Mouse (Mus musculus) hindbrain, embryonic 14.5 days (tissue): Measurements from ENCODE around the gene Taf11. TPM values are rescaled to one million over a fixed set of nuclear protein-coding genes. Genes with fewer than 3 reads are reported as not detected.

ENCODE experiments used
- ATAC-seq: fragments of 200-750 bp; cut with Nextera tagmentation; 2 replicates; pipeline ENCODE4 v1.8.0; 2017; ENCODE audit warnings: moderate number of reproducible peaks, mild to moderate bottlenecking, moderate TSS enrichment, moderate library complexity; ENCODE audit not compliant: low FRiP score
- DNase-seq: peaks from one replicate; pipeline ENCODE4 v3.0.0-alpha.2; 2015; ENCODE audit warnings: low spot score
- H3K27ac ChIP-seq: fragments of 300-500 bp; sonication (generic); 2 replicates; pipeline ENCODE4 v1.5.1; 2014; ENCODE audit warnings: mild to moderate bottlenecking, moderate library complexity
- H3K27me3 ChIP-seq: fragments of 300-500 bp; sonication (generic); 2 replicates; pipeline ENCODE4 v1.6.1; 2014; ENCODE audit warnings: mild to moderate bottlenecking, low read length, mixed read lengths; ENCODE audit not compliant: control insufficient read depth, insufficient read depth
- H3K36me3 ChIP-seq: fragments of 300-500 bp; sonication (generic); replicated peaks from 2 replicates; pipeline ENCODE4 v1.6.1; 2014; ENCODE audit not compliant: control insufficient read depth, insufficient read depth
- H3K4me1 ChIP-seq: fragments of 300-500 bp; sonication (generic); replicated peaks from 2 replicates; pipeline ENCODE4 v1.6.1; 2014; ENCODE audit warnings: antibody characterized with exemption, low read length, mixed read lengths; ENCODE audit not compliant: control insufficient read depth, insufficient read depth
- H3K4me2 ChIP-seq: fragments of 300-500 bp; sonication (generic); replicated peaks from 2 replicates; pipeline ENCODE4 v1.6.1; 2014; ENCODE audit warnings: mild to moderate bottlenecking, moderate library complexity
- H3K4me3 ChIP-seq: fragments of 300-500 bp; sonication (generic); replicated peaks from 2 replicates; pipeline ENCODE4 v1.5.1; 2014; ENCODE audit warnings: mild to moderate bottlenecking, low read length
- H3K9ac ChIP-seq: fragments of 300-500 bp; sonication (generic); 2 replicates; pipeline ENCODE4 v1.6.1; 2014
- H3K9me3 ChIP-seq: fragments of 300-500 bp; sonication (generic); 2 replicates; pipeline ENCODE4 v1.6.1; 2016; ENCODE audit warnings: low read length; ENCODE audit not compliant: control insufficient read depth
- WGBS: fragments of 180-500 bp; shearing (Covaris S2); extraction: QIAGEN DNeasy Blood & Tissue Kit; methylation state at CpG from one replicate; pipeline ENCODE4 v1.1.7; 2014; 5-methylcytosine and 5-hydroxymethylcytosine counted together
- polyA plus RNA-seq: library from polyadenylated mRNA; unstranded; fragments of >200 nt; fragmentation: Nextera tagmentation; extraction: Ambion mirVana; gene quantifications from 2 replicates; pipeline ENCODE4 v1.2.1, GENCODE M21; 2014

Taf11 gene
- polyA plus RNA-seq, 1 experiment from 2014 or later: 51.8 TPM

DNA sequence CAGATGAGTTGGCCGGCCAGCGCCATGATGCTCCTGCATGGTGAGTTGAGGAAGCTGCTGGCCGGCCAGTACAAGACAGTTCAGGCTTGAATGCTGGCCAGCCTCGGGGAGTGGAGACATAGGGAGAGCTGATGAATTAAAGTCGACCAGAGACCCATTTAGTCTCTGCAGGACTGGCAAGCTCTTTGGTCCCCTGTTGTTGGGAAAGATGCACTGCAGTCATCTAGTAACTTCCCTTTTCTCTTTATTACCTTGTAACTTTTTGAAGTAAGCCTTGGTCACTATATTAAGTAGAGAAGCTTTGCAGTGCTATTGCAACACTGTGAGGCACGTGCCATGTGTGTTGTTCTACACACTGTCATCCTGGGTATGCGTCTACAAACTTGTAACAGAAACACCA lies 15.9 kb upstream of the Taf11 start:
- H3K4me3 ChIP-seq: no peak overlapping the region
- no peak for DNase-seq
- no peak for ATAC-seq
- no peaks in the 10 kb centered on the region for H3K9me3 ChIP-seq
- no peaks in the 10 kb centered on the region for H3K27me3 ChIP-seq
- peaks cover 8% of the 10 kb centered on the region; the same call in 1 of the 2 replicates for H3K4me1 ChIP-seq
- no peak overlapping the region for H3K9ac ChIP-seq
- 0 out of 2 replicates have a peak, but pooled peaks cover 3% of the 10 kb centered on the region for H3K36me3 ChIP-seq
- no peak overlapping the region for H3K27ac ChIP-seq
- H3K4me2 ChIP-seq: no peak overlapping the region
- WGBS: 78% methylated on average over 7 of the region's 7 CpGs

DNA sequence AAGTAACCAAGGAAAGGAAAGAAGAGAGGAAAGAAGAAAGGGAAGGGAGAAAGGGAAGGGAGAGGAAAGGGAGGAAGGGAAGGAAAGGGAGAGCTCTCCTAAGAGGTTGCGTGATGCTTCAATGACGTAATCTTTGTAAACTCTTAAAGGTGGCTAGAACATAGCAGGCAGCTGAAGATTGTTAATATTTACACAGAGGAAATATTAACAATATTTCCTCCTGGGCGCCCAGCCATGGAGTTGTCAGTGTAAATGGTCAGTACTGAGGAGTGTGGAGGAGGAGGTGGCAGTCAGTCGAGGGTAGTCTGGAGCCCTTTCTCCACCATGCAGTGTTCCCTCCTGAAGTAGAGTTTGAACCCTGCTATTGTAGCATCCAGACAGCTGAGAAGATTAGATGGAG lies 15.4 kb upstream of the Taf11 start:
- Histone ChIP-seq H3K4me1 (peaks cover 8% of the 10 kb centered on the region; the same call in 1 of the 2 replicates), H3K9ac (no peak overlapping the region), H3K27me3 (no peaks in the 10 kb centered on the region), H3K27ac (no peak overlapping the region), H3K9me3 (no peaks in the 10 kb centered on the region), H3K4me3 (no peak overlapping the region), H3K36me3 (0 out of 2 replicates have a peak, but pooled peaks cover 3% of the 10 kb centered on the region), H3K4me2 (no peak overlapping the region)
- DNase-seq: no peak
- no peak for ATAC-seq
- 93% methylated on average over 4 of the region's 4 CpGs for WGBS

DNA sequence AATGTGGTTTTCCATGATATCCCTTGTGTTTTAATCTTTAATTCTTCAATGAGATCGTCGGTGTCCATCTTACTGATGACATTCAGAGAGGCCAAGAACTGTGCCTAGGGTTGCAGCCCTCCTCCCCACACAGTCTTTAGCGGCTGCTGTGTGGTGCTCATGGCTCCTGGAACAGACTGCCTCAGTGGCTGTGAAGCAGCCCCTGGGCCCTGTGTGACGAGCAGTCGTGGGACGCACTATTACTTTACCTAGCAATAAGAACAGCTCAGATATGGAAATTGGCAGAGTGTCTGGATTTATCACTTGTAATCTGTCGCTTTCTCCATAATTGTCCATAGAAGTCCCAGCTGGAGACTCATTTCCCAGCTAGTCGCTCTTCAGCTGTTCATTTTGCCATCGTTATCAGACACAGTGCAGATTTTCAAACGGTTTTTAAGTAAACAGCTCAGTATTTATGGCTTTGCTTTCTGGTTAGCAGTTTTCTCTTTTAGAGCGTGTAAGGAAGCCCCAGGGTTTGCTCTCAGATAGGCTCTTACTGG lies 12.6 kb upstream of the Taf11 start:
- Histone ChIP-seq H3K9me3 (no peaks in the 10 kb centered on the region), H3K27ac (peak overlapping the region; percentile 49; the same call in 1 of the 2 replicates), H3K9ac (no peak overlapping the region), H3K27me3 (no peaks in the 10 kb centered on the region), H3K4me3 (no peak overlapping the region), H3K4me1 (peaks cover 8% of the 10 kb centered on the region; the same call in 1 of the 2 replicates), H3K4me2 (no peak overlapping the region), H3K36me3 (0 out of 2 replicates have a peak, but pooled peaks cover 3% of the 10 kb centered on the region)
- 64% methylated on average over 11 of the region's 11 CpGs for WGBS
- no peak for DNase-seq
- ATAC-seq: 0 out of 2 replicates have a peak, but pooled peaks have one; percentile 27

DNA sequence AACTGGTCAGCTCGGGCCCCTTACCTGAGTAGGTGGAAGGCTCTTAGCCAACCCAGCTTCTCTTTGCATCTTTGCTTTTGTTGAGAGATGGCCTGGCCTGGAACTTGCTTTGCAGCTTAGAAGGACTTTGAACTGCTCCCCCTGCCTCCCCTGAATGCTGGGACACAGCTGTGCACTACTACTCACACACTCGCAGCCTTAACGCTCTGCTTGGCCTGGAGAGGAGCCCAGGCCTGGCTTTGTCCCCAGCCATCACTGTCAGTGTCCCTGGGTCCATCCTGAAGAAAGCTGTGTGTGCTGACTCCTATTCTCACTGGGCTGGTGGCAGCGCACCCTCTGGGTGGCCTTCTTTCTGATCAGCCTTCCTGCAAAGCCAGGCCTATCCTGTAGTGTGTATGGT lies 11.0 kb upstream of the Taf11 start:
- Histone ChIP-seq H3K36me3 (0 out of 2 replicates have a peak, but pooled peaks cover 3% of the 10 kb centered on the region), H3K4me1 (peaks cover 8% of the 10 kb centered on the region; the same call in 1 of the 2 replicates), H3K9ac (no peak overlapping the region), H3K4me2 (no peak overlapping the region), H3K27ac (no peak overlapping the region), H3K9me3 (no peaks in the 10 kb centered on the region), H3K4me3 (no peak overlapping the region), H3K27me3 (no peaks in the 10 kb centered on the region)
- DNase-seq (no peak), ATAC-seq (no peak)
- 67% methylated on average over 4 of the region's 4 CpGs for WGBS

DNA sequence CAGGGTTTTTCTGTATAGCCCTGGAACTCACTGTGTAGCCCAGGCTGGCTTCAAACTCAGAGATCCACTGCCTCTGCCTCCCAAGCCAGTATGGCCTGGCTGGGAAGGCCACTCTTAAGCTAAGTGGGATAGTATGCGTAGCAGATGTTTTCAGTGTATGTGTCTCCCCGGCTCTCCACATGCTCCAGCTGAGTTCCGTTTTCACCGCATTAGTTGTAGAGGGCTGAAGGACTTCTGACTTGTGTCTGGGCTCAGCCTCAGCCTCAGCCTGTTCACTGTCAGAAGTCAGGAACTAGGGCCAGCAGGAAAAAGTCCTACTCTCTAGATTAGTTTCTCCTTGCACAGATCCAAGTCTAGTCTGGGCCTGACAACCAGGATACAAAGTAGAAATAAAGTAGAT lies 6.7 kb upstream of the Taf11 start:
- ATAC-seq (no peak), DNase-seq (no peak)
- no peaks in the 10 kb centered on the region for H3K4me1 ChIP-seq
- no peak overlapping the region for H3K4me3 ChIP-seq
- 0 out of 2 replicates have a peak, but pooled peaks cover 5% of the 10 kb centered on the region for H3K36me3 ChIP-seq
- no peak overlapping the region for H3K27ac ChIP-seq
- H3K9me3 ChIP-seq: no peaks in the 10 kb centered on the region
- H3K9ac ChIP-seq: no peak overlapping the region
- H3K4me2 ChIP-seq: no peak overlapping the region
- H3K27me3 ChIP-seq: no peaks in the 10 kb centered on the region
- 83% methylated on average over 4 of the region's 4 CpGs for WGBS

DNA sequence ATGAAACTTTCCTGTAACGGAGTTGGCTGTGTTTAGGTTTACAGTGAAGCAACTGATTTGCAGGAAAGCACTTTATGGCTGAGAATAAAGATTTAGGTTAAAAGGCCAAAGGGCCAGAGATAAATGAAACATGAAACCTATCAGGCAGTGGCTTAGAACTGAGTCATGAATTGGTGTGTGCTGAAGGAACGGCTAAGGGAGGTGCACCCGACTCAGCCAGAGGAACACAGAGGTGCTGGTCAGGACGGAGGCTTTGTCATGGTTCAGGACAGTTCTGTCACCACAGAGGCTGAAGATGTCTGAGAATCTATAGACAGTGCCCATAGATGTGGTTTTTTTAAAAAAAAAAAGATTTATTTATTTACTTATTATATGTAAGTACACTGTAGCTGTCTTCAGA lies 5.1 kb upstream of the Taf11 start:
- Histone ChIP-seq H3K9ac (no peak overlapping the region), H3K4me3 (no peak overlapping the region), H3K9me3 (no peaks in the 10 kb centered on the region), H3K36me3 (0 out of 2 replicates have a peak, but pooled peaks cover 5% of the 10 kb centered on the region), H3K4me2 (no peak overlapping the region), H3K4me1 (peaks cover 15% of the 10 kb centered on the region), H3K27ac (no peak overlapping the region), H3K27me3 (no peaks in the 10 kb centered on the region)
- WGBS: 92% methylated on average over 4 of the region's 4 CpGs
- no peak for ATAC-seq
- DNase-seq: no peak

DNA sequence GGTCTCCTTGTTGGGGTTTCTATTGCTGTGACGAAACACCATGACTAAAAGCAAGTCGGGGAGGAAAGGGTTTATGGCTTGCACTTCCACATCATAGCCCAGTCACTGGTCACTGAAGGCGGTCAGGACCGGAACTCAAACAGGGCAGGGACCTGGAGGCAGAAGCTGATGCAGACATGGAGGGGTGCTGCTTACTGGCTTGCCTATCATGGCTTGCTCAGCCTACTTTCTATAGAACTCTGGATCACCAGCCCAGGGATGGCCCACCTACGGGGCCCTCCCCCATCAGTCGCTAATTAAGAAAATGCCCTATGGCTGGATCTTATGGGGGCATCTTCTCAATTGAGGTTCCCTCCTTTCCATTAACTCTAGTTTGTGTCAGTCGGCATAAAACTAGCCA lies 1.7 kb upstream of the Taf11 start:
- WGBS: 95% methylated on average over 7 of the region's 7 CpGs
- ATAC-seq: no peak
- no peak for DNase-seq
- Histone ChIP-seq H3K27ac (no peak overlapping the region), H3K4me3 (no peak overlapping the region), H3K9me3 (no peaks in the 10 kb centered on the region), H3K9ac (no peak overlapping the region), H3K27me3 (no peaks in the 10 kb centered on the region), H3K4me1 (peaks cover 22% of the 10 kb centered on the region), H3K36me3 (0 out of 2 replicates have a peak, but pooled peaks cover 5% of the 10 kb centered on the region), H3K4me2 (no peak overlapping the region)

DNA sequence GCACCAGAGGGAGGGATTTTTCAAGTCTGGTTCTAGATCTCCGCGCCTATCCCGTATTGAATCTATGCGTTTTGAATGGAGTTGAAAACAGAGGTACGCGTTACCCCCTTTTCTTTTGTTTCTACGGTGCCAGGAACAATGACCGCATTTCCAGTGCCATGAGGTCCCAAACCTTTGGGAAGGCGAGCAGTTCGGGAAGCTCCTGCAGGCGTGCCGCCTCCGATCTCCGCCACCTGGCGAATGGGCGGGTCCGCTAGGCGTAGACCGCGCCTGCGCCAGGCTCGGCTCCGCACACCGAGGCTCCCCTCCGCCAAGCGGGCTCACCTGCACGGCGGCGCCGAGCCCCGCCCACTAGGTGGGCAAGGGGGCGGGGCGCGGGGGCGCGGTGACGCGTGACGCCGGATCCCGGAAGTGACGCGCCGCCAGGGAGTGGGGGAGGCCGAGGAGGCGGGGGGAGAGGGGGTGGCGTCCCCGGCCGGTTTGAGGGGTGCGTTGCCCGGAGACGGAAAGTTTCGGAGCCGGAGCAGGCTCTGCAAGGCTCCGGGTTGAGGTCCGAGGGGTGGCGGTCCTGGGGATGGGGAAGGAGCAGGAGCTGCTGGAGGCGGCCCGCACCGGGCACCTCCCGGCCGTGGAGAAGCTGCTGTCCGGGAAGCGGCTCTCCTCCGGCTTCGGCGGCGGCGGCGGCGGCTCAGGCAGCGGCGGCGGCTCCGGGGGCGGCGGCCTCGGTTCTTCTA lies 589 bp downstream of the Taf11 start, which contains the start of gene Anks1:
Anks1 (plus strand) TSS at position 419 of the 734 bp plus-strand sequence.
- H3K27me3 ChIP-seq: no peaks in the 10 kb centered on the region
- DNase-seq: peak; percentile 88
- H3K9me3 ChIP-seq: no peaks in the 10 kb centered on the region
- peak within 1 kb of the TSS; percentile 92 for H3K4me2 ChIP-seq
- WGBS: under 1% methylated on average over 61 of the region's 78 CpGs
- H3K4me1 ChIP-seq: peaks cover 28% of the 10 kb centered on the region
- peak within 1 kb of the TSS; percentile 91 for H3K4me3 ChIP-seq
- H3K9ac ChIP-seq: peak within 1 kb of the TSS; percentile 89
- H3K36me3 ChIP-seq: peaks cover 13% of the 10 kb centered on the region; the same call in 1 of the 2 replicates
- peak within 1 kb of the TSS; percentile 92 for H3K27ac ChIP-seq
- peak; percentile 90 for ATAC-seq

DNA sequence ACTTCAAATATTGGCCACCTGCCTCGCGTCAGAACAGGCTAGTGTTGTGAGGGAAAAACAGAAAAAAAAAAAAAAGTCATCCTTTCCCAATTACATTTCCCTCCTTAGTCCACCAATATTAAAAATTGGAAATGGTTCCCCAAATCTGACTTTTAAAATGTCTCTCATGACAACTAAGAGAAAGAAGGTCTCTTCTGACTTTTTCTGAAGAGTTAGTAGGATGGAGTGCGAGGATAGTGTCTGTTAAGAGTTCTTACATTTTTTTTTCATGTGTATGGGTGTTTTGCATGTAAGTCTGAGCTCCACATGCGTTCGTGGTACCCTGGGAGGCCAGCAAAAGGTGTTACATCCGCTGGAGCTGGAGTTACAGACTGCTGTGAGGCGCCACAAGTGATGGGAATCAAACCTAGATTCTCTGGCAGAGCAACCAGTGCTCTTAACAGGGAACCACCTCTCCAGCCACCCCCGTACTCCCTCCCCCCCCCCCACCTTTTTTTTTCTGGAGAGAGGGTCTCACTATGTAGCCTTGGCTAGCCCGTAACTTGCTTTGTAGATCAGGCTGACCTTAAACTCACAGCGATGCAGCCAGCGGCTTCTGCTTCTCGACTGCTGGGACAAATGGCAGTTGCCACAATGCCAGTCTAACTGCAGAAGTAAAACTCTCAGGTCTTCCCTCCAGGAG lies 1.3 kb downstream of the Taf11 start:
- no peak for ATAC-seq
- H3K9me3 ChIP-seq: no peaks in the 10 kb centered on the region
- peaks cover 28% of the 10 kb centered on the region for H3K4me1 ChIP-seq
- no peaks in the 10 kb centered on the region for H3K27me3 ChIP-seq
- WGBS: under 1% methylated on average over 12 of the region's 12 CpGs
- H3K4me3 ChIP-seq: peak overlapping the region; percentile 91
- H3K9ac ChIP-seq: peak overlapping the region; percentile 89
- DNase-seq: peak; percentile 61
- peak overlapping the region; percentile 92 for H3K27ac ChIP-seq
- peaks cover 15% of the 10 kb centered on the region for H3K36me3 ChIP-seq
- peak overlapping the region; percentile 92 for H3K4me2 ChIP-seq
